Mouse (Mus musculus): Measurements from ENCODE around the gene 4933411K16Rik.
A peak's percentile ranks its signal among the peaks of the same experiment; 100 is the strongest.

4933411K16Rik gene

GRCm38 (mm10) chr19:42035456-42036248 lies 16.4 kb upstream of the 4933411K16Rik start, which contains the start of gene Ankrd2:
Ankrd2 (plus strand) TSS chr19:42036000.
- DNase-seq (ENCODE audit: low read depth in 1 of 2, low spot score in 2 of 2), result peak; percentile 53 to 55

GRCm38 (mm10) chr19:42036357-42036756 lies 15.7 kb upstream of the 4933411K16Rik start:
- DNase-seq (ENCODE audit: low read depth in 1 of 2, low spot score in 2 of 2), result no peak

GRCm38 (mm10) chr19:42037167-42037702 lies 14.8 kb upstream of the 4933411K16Rik start:
- DNase-seq (ENCODE audit: low read depth in 1 of 2, low spot score in 2 of 2), result no peak

GRCm38 (mm10) chr19:42038310-42038709 lies 13.7 kb upstream of the 4933411K16Rik start:
- no peak for DNase-seq (ENCODE audit: low read depth in 1 of 2, low spot score in 2 of 2)

GRCm38 (mm10) chr19:42043988-42044387 lies 8.1 kb upstream of the 4933411K16Rik start:
- no peak for DNase-seq (ENCODE audit: low read depth in 1 of 2, low spot score in 2 of 2)

- peak in 1 of 2 experiments; percentile 55 for DNase-seq (ENCODE audit: low read depth in 1 of 2, low spot score in 2 of 2)
Observed at GRCm38 (mm10) chr19:42045269-42046102, 6.6 kb upstream of the 4933411K16Rik start, which contains the start of gene Hoga1. Hoga1 (plus strand) TSS chr19:42045610.

- DNase-seq (ENCODE audit: low read depth in 1 of 2, low spot score in 2 of 2), result no peak
Observed at GRCm38 (mm10) chr19:42050251-42050650, 1.8 kb upstream of the 4933411K16Rik start.

- no peak for DNase-seq (ENCODE audit: low read depth in 1 of 2, low spot score in 2 of 2)
Observed at GRCm38 (mm10) chr19:42051351-42051750, 697 bp upstream of the 4933411K16Rik start.

GRCm38 (mm10) chr19:42054255-42054654 lies 2.2 kb downstream of the 4933411K16Rik start:
- no peak for DNase-seq (ENCODE audit: low read depth in 1 of 2, low spot score in 2 of 2)

GRCm38 (mm10) chr19:42055881-42056280 lies 3.8 kb downstream of the 4933411K16Rik start:
- DNase-seq (ENCODE audit: low read depth in 1 of 2, low spot score in 2 of 2), result no peak

- no peak for DNase-seq (ENCODE audit: low read depth in 1 of 2, low spot score in 2 of 2)
Observed at GRCm38 (mm10) chr19:42056719-42057409, 4.8 kb downstream of the 4933411K16Rik start.

GRCm38 (mm10) chr19:42058426-42058825 lies 6.4 kb downstream of the 4933411K16Rik start:
- no peak for DNase-seq (ENCODE audit: low read depth in 1 of 2, low spot score in 2 of 2)

- DNase-seq (ENCODE audit: low read depth in 1 of 2, low spot score in 2 of 2), result no peak
Observed at GRCm38 (mm10) chr19:42061443-42061842, 9.4 kb downstream of the 4933411K16Rik start.

- no peak for DNase-seq (ENCODE audit: low read depth in 1 of 2, low spot score in 2 of 2)
Observed at GRCm38 (mm10) chr19:42068441-42069240, 16.6 kb downstream of the 4933411K16Rik start.

- DNase-seq (ENCODE audit: low read depth in 1 of 2, low spot score in 2 of 2), result no peak
Observed at GRCm38 (mm10) chr19:42069241-42069525, 17.1 kb downstream of the 4933411K16Rik start.

GRCm38 (mm10) chr19:42071221-42071620 lies 19.2 kb downstream of the 4933411K16Rik start:
- DNase-seq (ENCODE audit: low read depth in 1 of 2, low spot score in 2 of 2), result no peak

GRCm38 (mm10) chr19:42071886-42072608 lies 20.0 kb downstream of the 4933411K16Rik start:
- no peak for DNase-seq (ENCODE audit: low read depth in 1 of 2, low spot score in 2 of 2)

- no peak for DNase-seq (ENCODE audit: low read depth in 1 of 2, low spot score in 2 of 2)
Observed at GRCm38 (mm10) chr19:42072802-42073201, 20.8 kb downstream of the 4933411K16Rik start.

- no peak for DNase-seq (ENCODE audit: low read depth in 1 of 2, low spot score in 2 of 2)
Observed at GRCm38 (mm10) chr19:42075051-42075450, 23.0 kb downstream of the 4933411K16Rik start.

- no peak for DNase-seq (ENCODE audit: low read depth in 1 of 2, low spot score in 2 of 2)
Observed at GRCm38 (mm10) chr19:42075992-42076391, 23.9 kb downstream of the 4933411K16Rik start.

Measured in monocyte, adult 2 months (primary cell).